Mouse (Mus musculus) telencephalon, adult 2 months (tissue): Measurements from ENCODE around the gene Lsamp.
A peak's percentile ranks its signal among the peaks of the same experiment; 100 is the strongest.

ENCODE experiments used
- DNase-seq: peaks from one replicate; pipeline ENCODE4 v3.0.0-alpha.2; 2011; ENCODE audit warnings: low read depth, low spot score

The Lsamp gene

GRCm38 (mm10) chr16:42180025-42180424 is 2195.9 kb downstream of the Lsamp start:
- no peak for DNase-seq

GRCm38 (mm10) chr16:42180473-42180872 is 2196.3 kb downstream of the Lsamp start:
- no peak for DNase-seq

GRCm38 (mm10) chr16:42189431-42190081 is 2205.4 kb downstream of the Lsamp start:
- DNase-seq = peak; percentile 31

GRCm38 (mm10) chr16:42190114-42191045 is 2206.2 kb downstream of the Lsamp start:
- peak; percentile 85 for DNase-seq
